Mouse (Mus musculus) ES-Bruce4 (cell line): Measurements from ENCODE around the gene Sox1. TPM values are rescaled to one million over a fixed set of nuclear protein-coding genes. Genes with fewer than 3 reads are reported as not detected.

Source experiments
- H3K27ac ChIP-seq: 2 replicates; pipeline ENCODE4 v1.5.1; 2012; ENCODE audit warnings: low read length, inconsistent platforms; ENCODE audit not compliant: insufficient read depth
- H3K27me3 ChIP-seq: 2 replicates; pipeline ENCODE4 v1.6.1; 2012; ENCODE audit warnings: mild to moderate bottlenecking, low read length, inconsistent platforms; ENCODE audit not compliant: control insufficient read depth, poor library complexity, insufficient read depth, severe bottlenecking
- H3K36me3 ChIP-seq: 2 replicates; pipeline ENCODE4 v1.6.1; 2012; ENCODE audit warnings: inconsistent platforms, mild to moderate bottlenecking, low read length, moderate library complexity; ENCODE audit not compliant: control insufficient read depth, poor library complexity, insufficient read depth, severe bottlenecking
- H3K4me1 ChIP-seq: one replicate; pipeline ENCODE4 v1.8.1; 2011; ENCODE audit warnings: low read length; ENCODE audit not compliant: control insufficient read depth, insufficient read depth
- H3K4me3 ChIP-seq: 2 replicates; pipeline ENCODE4 v1.5.1; 2011; ENCODE audit warnings: low read depth, mild to moderate bottlenecking, low read length
- H3K9ac ChIP-seq: 2 replicates; pipeline ENCODE4 v1.6.1; 2012; ENCODE audit warnings: low read depth, mild to moderate bottlenecking, inconsistent platforms; ENCODE audit not compliant: poor library complexity, severe bottlenecking
- H3K9me3 ChIP-seq: replicated peaks from 2 replicates; pipeline ENCODE4 v1.6.1; 2012; ENCODE audit warnings: mild to moderate bottlenecking, low read length, inconsistent platforms; ENCODE audit not compliant: control insufficient read depth, poor library complexity, insufficient read depth, severe bottlenecking
- CTCF ChIP-seq: IDR thresholded peaks from one replicate; pipeline ENCODE4 v1.8.1; 2011; ENCODE audit warnings: low read depth, low read length
- EP300 ChIP-seq: IDR thresholded peaks from 2 replicates; pipeline ENCODE4 v1.6.1; 2011; ENCODE audit warnings: low read depth, low read length; ENCODE audit not compliant: insufficient read depth
- POLR2A ChIP-seq: IDR thresholded peaks from one replicate; pipeline ENCODE4 v1.8.1; 2011; ENCODE audit warnings: low read length; ENCODE audit not compliant: insufficient read depth
- polyA plus RNA-seq: library from polyadenylated mRNA; stranded (reverse); fragments of >200 nt; gene quantifications from 2 replicates; pipeline ENCODE4 v1.2.4, GENCODE M21; 2011; ENCODE audit warnings: low read depth; ENCODE audit not compliant: missing spikeins, insufficient read depth, insufficient read length

Sox1 gene
- polyA plus RNA-seq, 1 experiment = 0.37 TPM

- H3K9me3 ChIP-seq = no peaks in the 10 kb centered on the region
- H3K27ac ChIP-seq = no peak overlapping the region
- no peak for TF ChIP-seq POLR2A
- TF ChIP-seq EP300 = no peak
- TF ChIP-seq CTCF = no peak
- no peak overlapping the region for H3K4me3 ChIP-seq
- no peaks in the 10 kb centered on the region for H3K4me1 ChIP-seq
- no peaks in the 10 kb centered on the region for H3K36me3 ChIP-seq
- H3K9ac ChIP-seq = peak overlapping the region; percentile 89; the same call in 1 of the 2 replicates
- peaks cover 51% of the 10 kb centered on the region for H3K27me3 ChIP-seq
Measured at GRCm38 (mm10) chr8:12398011-12398945, 3.2 kb downstream of the Sox1 start.

GRCm38 (mm10) chr8:12399421-12400205, 4.5 kb downstream of the Sox1 start:
- no peak overlapping the region for H3K4me3 ChIP-seq
- peaks cover 45% of the 10 kb centered on the region for H3K27me3 ChIP-seq
- no peaks in the 10 kb centered on the region for H3K4me1 ChIP-seq
- no peaks in the 10 kb centered on the region for H3K36me3 ChIP-seq
- no peak for TF ChIP-seq POLR2A
- no peak for TF ChIP-seq EP300
- no peak for TF ChIP-seq CTCF
- H3K9ac ChIP-seq = no peak overlapping the region
- no peaks in the 10 kb centered on the region for H3K9me3 ChIP-seq
- no peak overlapping the region for H3K27ac ChIP-seq

DNA sequence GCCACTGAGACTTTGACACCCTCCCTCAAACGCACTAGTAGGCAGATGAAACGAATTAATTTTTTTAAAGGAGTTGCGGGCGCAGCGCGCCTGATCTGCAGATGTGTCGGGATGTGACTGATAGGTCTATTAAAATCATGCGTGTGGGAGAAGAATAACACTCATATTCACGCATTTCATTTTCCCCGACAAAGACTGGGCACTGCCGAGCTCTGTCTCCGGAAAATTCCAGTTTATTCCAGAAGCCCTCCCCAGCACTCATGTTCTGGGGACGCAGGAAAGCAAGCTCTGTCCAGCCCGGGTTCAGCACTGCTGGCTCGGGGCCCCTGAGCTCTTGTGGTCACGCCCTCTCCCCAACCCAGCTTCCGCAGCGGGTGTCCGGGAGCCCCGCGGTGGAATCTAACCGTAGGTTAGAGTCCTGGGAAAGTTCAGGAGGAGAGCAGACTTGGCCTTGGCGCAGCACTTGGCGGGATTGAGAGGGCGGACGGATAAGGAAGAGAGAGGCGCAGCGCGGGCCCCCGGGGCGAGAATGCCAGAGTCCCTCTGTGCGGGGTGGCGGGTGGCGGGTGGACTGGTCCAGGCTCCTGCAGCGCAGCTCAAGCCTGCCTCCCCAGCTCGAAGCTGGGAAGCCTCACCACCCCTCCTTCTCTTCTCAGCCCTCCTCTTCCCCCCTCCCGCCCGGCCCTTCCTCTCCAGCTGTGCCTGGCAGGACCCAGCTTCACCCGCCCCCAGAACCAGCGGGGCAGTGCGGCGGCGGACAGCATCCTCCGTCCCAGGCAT, 5.7 kb downstream of the Sox1 start:
- H3K4me1 ChIP-seq = no peaks in the 10 kb centered on the region

GRCm38 (mm10) chr8:12401391-12402270, 6.5 kb downstream of the Sox1 start:
- no peaks in the 10 kb centered on the region for H3K4me1 ChIP-seq

More for the DNA sequence above, 5.7 kb downstream of the Sox1 start:
- TF ChIP-seq CTCF (no peak), EP300 (0 out of 2 replicates have a peak, but pooled peaks have one; percentile 47), POLR2A (no peak)
- H3K9ac ChIP-seq = peak overlapping the region; percentile 7; the same call in 1 of the 2 replicates
- H3K4me3 ChIP-seq = peak overlapping the region; percentile 47
- no peaks in the 10 kb centered on the region for H3K36me3 ChIP-seq
- H3K27me3 ChIP-seq = peaks cover 45% of the 10 kb centered on the region
- H3K9me3 ChIP-seq = no peaks in the 10 kb centered on the region
- no peak overlapping the region for H3K27ac ChIP-seq

GRCm38 (mm10) chr8:12402709-12403108, 7.6 kb downstream of the Sox1 start:
- H3K36me3 ChIP-seq = no peaks in the 10 kb centered on the region
- H3K27ac ChIP-seq = no peak overlapping the region
- H3K27me3 ChIP-seq = peaks cover 34% of the 10 kb centered on the region
- TF ChIP-seq EP300 = no peak
- no peak for TF ChIP-seq CTCF
- no peak for TF ChIP-seq POLR2A
- H3K4me3 ChIP-seq = no peak overlapping the region
- no peaks in the 10 kb centered on the region for H3K4me1 ChIP-seq
- H3K9me3 ChIP-seq = no peaks in the 10 kb centered on the region
- no peak overlapping the region for H3K9ac ChIP-seq

More at GRCm38 (mm10) chr8:12401391-12402270, 6.5 kb downstream of the Sox1 start:
- TF ChIP-seq CTCF (no peak), POLR2A (no peak), EP300 (no peak)
- H3K4me3 ChIP-seq = peak overlapping the region; percentile 47
- H3K27me3 ChIP-seq = peaks cover 41% of the 10 kb centered on the region
- no peak overlapping the region for H3K27ac ChIP-seq
- no peaks in the 10 kb centered on the region for H3K36me3 ChIP-seq
- no peaks in the 10 kb centered on the region for H3K9me3 ChIP-seq
- H3K9ac ChIP-seq = peak overlapping the region; percentile 7; the same call in 1 of the 2 replicates
